Mouse (Mus musculus) spleen, postnatal 4 days (tissue): ENCODE results near the gene Rasgef1b.

Source experiments
- DNase-seq, 2 experiments: peaks; one replicate each; pipeline ENCODE4 v3.0.0; 2022; ENCODE audit warnings: low spot score in 2 of 2

Gene Rasgef1b

DNA sequence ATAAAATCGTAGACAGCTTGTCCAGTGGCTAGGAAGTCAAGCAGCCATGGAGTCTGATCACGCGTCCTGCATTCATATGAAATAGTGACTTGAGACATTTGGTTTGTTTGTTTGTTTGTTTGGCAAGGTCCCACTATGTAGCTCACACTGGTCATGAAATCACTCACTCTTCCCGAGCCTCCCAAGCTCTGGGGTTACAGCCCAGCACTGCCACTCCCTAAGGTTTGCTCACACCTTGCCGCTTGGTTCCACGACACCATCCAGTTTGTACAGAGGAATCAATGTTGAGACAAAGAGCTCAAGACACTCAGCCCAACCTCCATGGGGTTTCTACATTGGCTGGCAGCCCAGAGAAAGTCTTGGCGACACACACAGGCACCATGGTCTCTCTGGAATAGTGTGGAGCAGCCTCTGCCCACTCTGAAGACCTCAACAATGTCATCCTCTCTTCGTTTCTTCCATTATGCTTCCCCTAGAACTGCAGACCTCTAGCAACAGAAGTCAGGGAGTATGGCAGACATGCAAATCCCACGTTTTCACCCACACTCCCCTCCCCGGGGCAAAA, 436.5 kb downstream of the Rasgef1b start:
- DNase-seq: no peak

DNA sequence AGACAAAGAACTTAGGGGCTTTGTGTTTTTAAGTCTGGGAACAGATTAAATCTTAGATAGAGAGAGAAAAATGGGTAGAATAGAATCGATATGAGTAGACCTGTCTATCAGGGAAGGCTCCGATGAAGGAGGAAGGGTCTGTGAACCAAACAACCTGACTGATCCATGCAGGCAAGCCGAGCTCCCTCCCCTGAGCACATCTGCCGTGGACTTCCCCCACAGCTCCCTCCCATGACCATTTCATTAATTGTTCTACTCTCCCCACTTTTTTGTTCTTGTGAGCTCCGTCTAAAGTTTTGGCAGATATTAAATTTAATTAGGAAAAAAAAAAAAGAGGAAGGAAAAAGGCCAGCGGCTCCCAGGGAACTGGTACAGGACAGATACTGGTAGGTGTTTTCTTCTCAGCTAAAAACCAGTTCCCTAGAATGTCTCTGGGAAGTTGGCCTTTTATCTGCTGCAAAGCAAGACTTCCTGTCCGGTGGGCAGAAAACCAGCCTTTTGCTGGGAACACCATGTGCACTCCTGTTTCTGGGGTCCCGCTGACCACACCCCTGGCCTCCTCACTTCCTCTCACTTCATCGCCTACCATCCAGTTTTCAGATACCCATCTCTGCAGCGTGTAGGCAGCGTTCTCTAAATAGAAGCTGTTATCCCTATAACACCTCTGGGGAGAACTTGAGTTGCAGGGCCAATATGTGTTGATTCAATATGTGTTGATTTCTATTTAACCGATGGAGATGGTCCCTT, 437.6 kb downstream of the Rasgef1b start:
- DNase-seq: no peak

DNA sequence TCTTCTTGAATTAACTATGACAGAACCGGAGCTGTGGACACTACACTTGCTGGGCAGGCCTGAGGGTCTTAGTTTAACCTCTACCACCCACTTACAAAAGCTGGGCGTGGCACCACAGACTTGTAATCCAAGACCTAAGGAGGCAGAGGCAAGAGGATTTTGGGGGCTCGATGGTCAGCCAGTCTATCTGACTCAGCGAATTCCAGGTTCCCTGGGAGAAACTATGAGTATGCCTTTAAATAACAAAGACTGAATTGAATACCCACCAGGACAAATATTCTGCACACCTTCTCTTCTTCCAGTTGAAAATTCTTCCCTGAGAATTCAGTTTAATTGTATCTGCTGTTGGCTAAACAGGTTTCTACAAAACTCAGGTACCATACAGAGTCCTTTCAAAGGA, 440.6 kb downstream of the Rasgef1b start:
- DNase-seq: no peak

DNA sequence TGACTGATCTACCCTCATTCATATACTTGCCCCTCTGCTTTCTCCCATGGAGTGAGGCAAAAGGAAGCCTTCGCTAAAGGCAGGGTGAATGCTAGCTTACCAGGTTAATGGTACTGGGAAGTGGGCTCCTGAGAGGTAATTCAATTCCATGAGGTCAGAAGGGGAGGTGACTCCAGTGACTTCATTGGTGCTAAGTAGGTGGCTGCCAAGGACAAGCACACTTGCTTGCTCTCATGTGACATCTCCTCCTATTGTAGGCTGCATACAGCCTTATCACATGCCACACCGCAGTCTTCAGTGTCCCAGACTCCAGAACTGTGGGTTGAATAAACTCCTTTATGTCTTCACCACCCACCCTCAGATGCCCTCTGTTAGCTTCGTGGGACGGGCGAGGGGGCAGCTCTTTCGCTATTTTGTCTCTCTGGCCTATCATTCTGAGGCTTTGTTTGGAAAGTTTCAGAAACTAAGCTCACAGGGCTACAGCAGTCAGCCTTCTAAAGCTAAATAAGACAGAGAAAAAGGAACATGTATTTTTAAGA, 441.1 kb downstream of the Rasgef1b start:
- DNase-seq: no peak

DNA sequence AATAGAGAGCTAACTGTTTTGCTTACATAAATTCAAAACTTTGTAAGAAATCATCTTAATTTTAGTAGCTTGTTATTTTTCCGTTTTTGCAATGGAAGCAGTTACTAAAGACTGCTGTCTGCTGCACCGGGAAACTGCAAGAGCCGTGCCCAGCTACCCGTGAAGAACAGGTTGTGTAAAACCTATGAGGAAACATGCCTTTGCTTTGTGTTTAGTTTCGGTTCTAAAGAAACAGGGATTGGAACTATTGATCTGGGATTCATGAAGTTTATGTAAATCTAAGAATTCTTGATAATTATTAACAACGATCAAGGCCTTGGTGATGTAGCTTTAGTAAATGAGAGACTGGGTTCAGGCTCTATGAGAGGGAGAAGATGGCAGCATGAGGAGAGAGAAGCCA, 442.3 kb downstream of the Rasgef1b start:
- DNase-seq: no peak

DNA sequence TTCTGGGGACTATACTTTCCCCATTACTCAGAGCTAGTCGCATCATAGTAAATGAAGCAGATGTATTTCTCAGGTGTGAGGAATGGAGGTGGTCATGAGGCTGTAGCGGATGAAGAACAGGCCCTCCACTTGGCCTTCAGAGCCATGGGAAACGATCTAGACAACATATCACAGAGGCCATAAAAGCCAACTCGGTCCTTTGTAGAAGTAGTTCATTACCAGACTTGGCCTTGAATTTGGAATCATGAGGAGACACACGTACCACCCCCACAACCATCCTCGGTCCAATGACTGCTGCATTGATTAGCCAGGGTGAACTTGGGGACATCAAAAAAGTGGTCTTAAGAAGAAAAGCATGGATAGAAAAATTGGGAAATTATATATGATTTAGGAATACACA, 442.8 kb downstream of the Rasgef1b start:
- no peak for DNase-seq

DNA sequence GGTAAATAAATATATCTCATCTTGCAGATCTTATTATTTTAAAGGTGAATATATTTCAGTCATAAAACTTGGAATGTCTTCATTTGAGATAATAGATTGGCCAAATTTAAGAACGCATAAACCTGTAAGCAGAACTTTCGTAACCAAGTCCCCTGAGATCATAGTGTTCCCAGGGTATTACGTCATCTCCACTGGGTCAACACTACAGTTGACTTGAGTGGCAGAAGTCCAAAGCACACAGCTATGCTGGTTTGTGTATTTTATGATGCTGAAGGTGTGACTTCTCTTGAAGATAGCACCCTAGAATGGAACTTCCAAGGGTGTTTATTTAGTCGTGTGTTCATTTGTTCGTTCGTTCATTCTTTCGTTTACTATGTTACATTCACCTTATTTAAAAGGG, 444.5 kb downstream of the Rasgef1b start:
- DNase-seq: no peak

DNA sequence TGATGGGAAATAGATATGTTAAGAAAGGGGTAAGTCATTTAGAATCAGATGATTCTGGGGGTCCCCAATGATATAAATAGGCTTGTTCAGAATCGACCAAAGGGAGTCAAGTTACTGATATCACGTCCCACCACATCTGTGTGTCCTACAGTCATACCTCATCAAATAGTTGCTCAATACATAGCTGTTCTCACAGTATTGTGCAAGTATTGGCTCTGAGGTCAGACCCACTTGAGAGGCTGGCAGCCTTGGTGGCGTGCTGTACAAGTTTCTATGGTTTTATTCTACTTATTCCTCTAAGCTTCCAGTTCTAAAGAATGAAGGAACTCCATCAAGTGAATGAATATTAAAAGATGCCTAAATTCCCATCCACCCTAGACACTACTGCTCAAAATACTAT, 445.2 kb downstream of the Rasgef1b start:
- no peak for DNase-seq

DNA sequence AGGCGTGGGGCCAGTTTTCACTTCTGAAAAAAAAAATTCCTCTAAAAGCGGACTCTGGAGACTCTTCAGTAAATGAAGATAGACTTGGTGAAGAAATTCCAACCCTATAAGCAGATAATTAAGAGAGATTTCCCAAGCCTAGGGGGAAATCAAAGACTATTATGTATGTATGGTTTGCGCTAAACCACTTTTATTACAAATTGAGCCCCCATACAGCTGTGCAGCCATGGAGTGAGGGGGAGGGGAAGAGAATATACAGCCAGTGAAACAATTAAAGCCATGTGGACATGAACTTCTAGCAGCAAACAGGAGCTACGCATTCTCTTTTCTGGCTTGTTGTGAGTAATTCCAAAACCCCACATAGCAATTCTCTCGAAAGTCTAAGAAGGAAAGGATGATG, 448.3 kb downstream of the Rasgef1b start:
- no peak for DNase-seq

DNA sequence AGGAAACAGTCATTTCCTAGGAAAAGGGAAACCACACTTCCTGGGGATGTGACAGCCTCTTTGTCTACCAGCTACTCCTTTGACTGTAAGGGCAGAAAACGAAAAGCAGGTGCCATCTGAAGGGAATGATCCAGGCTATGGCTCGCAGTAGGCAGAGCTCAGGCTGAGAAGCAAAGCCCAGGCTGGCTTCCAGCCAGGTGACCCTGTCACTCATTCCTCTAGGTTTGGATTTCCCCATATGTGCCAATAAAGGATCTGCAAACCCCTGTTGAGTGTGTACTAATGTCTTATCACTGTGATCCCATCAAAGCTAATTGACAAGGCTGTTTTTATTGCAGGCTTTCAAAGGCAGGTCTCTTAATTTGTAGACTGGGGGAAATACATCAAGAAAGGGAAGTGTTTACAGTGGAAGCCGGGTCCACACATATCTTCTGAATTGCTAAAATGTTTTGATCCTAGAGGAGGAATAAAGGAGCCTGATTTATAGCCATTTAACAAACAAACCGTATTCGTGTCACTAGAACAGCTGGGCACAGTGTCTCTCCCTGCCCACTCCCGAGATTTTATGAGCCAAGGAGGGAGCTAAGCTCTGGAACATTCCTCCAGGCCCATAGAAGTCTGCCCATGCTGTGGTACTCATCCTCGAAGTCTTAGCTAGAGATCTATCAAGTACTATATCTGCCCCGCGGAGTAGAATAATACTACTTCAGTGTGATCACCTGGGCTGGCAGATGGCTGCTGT, 449.7 kb downstream of the Rasgef1b start:
- no peak for DNase-seq

DNA sequence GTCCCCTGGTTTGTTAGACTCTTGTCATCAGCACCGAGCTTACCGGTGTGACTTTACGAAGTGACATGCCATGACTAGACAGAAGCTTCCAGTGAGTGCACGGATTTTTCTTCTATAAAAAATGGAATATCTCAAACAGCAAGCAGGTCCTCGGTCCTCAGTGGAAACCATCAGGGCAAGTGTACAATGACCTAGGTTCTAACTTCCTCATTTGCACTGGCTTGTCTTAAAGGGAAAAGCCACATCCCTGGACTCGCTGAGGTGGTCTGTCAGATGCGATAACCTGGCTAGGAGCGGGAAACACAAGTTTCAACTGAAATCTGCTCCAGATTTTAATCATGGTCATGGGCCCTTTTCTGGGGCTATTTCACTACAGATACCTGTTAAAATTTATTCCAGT, 450.5 kb downstream of the Rasgef1b start:
- DNase-seq: no peak

DNA sequence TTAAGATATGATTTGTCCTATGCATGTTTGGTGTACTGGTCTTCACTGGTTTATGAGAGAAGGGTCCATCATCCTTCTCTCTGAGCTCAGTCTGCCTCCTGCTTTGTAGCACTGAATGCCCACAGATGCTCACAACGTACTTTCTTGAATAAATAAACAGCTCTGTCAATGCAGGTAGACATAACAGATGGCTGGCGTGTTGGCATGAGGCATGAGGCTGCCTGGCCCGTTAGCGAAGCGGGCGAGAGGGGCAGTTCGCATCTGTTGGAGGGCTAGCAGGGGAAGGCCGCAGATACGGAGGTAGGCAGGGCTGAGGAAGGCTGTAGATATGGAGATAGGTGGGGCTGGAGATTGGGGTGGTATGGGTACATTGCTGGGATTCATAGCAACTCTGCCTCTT, 451.3 kb downstream of the Rasgef1b start:
- DNase-seq: no peak

DNA sequence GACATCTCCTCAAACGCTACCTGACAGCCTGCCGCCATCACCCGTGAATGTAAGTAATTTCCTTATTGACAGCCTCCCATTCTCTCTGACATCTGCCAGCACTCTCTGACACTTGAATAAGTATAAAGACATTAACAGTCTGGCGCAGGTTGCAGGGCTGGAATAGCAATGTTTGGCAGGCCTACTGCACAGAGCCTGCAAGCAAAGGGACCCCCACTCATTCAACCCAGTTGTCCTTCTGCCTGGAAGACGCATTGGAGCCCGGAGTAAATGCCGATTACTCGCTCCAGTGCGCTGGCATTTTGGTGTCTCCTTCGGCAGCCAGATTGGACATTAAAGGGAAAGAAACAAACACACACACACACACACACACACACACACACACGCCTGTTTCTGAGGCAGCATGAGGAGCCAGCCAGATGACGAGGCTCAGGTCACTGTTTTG, 454.7 kb downstream of the Rasgef1b start:
- no peak for DNase-seq

DNA sequence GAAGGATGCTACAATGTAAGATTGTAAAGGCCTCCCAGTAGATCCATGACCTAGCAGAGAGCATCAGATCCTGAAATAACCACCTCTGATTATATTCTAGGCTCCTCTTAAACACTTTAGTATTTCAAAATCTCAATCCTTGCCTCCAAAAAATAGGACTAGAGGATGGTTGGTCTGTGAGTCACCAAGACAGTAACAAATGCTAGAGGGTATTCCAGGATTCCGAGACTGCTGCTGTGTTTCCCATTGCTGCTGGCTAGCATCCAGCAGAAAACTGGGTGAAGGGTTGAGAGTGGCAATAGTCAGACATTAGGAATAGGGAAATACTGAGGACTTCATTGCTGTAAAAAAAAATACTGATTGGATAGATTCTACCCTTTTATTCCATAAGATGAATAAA, 457.3 kb downstream of the Rasgef1b start:
- DNase-seq: no peak

DNA sequence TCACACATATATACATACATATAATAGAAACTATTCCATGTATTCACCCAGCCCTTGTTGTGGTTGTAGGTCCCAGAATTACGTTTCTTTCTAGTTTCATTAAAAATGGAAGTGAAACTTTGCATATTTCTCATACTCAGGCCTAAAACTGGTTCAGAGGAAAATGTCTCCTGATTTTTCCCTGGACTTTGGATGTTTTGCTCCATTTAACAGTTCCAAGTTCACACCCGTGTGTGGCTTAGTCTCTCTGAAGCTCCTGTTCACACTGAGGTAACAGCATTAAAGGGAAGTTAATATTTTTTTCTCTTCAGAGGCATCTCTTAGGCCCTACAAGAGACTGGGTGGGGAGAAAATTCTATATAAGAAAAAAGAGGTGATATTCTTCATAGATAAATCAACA, 459.7 kb downstream of the Rasgef1b start:
- DNase-seq: no peak

DNA sequence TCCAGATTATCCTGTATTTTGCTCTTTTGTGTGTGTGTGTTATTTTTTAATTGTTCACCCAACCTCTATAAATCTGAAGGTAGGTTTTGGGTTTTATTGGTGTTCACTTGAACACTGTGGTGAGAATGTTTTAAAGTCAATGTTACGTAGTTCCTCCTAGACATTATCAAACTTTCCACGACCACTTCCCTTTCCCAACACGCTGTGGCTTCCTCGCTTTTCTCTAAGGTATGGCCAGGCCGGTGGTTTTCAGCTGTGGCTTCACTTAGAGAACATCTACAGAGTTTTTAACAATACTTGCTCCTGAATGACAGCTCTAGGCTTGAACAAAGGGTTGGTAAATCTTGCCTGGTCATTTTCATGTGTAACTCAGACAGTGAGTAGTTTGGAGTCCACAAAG, 461.5 kb downstream of the Rasgef1b start:
- DNase-seq: no peak

DNA sequence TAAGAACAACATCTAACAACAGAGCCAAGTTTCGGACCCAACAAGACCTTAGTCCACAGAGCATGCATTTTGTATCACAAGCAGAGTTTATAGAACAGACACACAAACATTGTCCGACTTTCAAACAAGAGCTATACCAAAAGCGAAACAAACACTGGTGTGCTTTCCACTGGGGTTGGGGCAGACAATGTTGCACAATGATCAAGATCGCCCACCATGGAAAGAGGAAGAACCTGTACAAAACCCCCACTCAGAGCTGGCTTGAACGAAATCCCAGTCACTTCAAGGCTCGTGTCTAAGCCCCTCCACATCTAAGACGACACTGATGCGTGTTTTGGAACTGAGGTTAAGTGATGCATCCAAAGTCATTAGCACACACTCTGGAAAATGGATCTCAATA, 462.6 kb downstream of the Rasgef1b start:
- no peak for DNase-seq

DNA sequence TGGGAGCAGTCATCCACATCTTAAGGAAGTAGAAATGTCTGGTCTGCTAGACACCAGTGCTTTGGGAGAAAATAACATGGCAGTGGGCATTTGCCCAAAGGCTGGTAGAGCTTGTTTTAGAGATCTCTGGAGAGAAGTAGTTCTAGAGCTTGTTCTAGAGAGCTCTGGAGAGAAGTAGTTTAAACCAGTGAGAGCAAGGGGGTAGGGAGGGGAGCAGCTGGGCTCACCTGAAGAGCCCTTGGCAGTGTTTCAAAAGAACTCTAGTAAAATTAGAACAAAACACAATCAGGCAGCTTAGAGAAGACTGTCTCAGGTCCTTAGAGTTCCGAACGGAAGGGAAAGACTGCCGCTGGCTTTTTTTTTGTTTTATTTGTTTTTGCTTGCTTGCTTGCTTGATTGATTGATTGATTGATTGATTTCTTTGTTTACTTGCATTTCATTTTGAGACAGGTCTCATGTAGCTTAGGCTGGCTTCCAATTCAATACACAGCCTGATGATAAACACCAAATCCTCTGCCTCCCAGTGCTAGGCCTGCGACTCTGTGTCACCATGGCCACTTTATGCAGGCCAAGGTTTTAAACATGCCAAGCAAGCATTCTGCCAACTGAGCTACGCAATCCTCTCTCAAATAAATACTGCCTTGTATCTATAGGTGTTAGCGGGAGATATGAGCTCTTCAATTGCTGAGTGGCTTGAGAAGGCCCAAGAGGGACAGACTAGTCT, 466.5 kb downstream of the Rasgef1b start:
- no peak for DNase-seq

DNA sequence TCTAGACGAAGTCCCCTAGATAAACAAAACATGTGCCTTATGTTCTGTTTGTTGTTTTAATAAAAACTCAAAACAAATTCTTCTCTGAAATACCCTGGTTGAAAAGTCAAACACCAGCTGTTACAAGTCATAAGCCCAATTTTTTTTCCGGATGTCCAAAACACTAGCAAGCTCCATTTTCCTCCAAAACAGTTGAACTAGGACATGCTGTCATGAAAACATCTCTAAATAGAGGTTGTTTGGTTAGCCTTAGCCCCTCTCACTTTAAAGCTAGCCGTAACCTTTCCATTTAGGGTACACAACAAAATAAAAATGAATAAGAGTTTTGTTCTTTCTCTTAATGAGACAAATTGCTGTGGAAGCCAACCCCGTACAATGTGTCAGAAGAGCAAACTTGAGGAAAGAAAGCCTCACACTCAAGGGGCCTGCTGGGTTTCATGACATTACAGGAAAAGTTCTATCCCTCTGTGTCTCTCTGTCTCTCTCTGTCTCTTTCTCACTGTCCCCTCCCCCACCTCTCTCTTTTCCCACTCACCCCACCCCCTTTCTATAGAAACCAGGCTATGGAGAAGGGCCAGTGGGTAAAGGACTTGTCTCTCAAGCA, 467.6 kb downstream of the Rasgef1b start:
- no peak for DNase-seq

DNA sequence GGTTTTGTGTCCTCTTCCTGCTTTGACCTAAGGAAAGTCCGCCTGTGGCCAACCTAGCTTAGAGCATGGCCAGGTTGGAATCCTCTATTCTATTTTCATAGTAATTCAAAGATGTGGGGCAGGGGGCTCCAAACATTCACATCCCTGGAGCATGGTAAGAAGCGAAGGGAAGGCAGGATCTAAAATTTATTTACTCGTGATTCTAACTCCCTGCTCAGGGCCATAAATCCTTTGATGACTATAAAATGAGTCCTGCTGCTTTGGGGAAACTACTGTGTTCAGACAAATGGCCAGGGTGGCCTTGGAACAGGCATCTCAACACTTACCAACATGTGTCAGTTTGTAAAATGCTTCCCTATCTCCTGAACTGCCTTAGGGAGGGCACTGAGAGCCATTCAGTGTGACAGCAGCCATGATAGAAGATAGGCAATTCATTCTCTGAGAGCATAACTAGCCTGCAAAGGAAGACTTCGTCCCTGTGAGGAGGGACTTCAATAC, 470.8 kb downstream of the Rasgef1b start:
- DNase-seq: no peak
